Mouse (Mus musculus): ENCODE data around the gene Ndufa4. TPM values are rescaled to one million over a fixed set of nuclear protein-coding genes. Genes with fewer than 3 reads are reported as not detected.

The Ndufa4 gene
- 1,100 and 1,290 TPM in 2 replicates for polyA plus RNA-seq (2015; fragmentation: Nextera tagmentation; extraction: Ambion mirVana)

DNA sequence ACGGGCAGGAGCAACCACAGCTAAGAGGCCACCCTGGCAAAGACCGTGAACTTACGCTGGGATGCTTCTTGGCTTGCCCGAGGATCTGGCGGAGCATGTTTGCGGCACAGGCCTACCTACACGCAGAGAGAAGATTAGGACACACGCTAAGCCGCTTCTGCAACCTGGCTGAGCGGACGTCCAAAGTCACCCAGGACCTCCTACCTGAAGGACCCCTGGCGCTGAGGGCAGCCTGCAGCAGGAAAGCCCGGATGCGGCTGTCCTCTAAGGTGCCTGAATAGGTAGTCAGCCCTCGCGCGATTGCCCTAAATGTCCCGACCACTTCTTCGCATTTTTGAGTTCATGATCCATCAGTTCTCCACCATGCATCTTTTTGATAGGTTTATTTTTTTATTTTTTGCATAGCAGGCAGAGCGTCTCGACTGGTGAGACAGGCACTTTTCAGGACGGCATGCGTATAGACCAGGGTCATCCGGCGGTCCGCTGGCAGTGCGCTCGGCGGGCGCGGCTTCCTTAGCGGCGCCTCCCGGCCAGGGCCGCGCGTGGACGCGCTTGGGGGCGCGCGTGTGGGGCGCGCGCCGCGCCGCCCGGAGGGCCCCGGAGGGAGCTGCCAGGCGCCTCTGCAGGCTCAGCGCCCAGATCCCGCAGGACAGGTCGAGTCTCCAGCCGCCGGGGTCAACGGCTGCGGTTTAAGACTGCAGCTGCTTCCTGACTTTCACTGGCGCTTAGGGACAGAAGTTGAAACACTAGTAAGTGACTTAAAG is at the start of gene Ndufa4, which contains the start of gene Phf14:
Gene Ndufa4 (minus strand): TSS at position 229 of the 764 bp plus-strand sequence.
Gene Phf14 (plus strand): TSS at position 541 of the 764 bp plus-strand sequence.
- H3K9ac ChIP-seq (ENCODE audit: low read depth, low read length) = peak within 1 kb of the TSS; percentile 90
- under 1% methylated on average over 59 of the region's 59 CpGs for WGBS
- peak within 1 kb of the TSS; percentile 85 for H3K27ac ChIP-seq (ENCODE audit: low read depth, low read length)
- no peaks in the 10 kb centered on the region for H3K27me3 ChIP-seq (replicated peaks; ENCODE audit: control insufficient read depth, insufficient read depth, low read length)
- ATAC-seq = peak; percentile 98
- no peaks in the 10 kb centered on the region for H3K9me3 ChIP-seq (ENCODE audit: control insufficient read depth, low read length)
- peak within 1 kb of the TSS; percentile 86 for H3K4me3 ChIP-seq (ENCODE audit: low read length)
- peak within 1 kb of the TSS; percentile 88 for H3K4me2 ChIP-seq (ENCODE audit: low read length)
- peaks cover 5% of the 10 kb centered on the region; the same call in 1 of the 2 replicates for H3K36me3 ChIP-seq (ENCODE audit: control insufficient read depth, insufficient read depth, low read length)
- H3K4me1 ChIP-seq (ENCODE audit: control insufficient read depth, insufficient read depth, low read depth, low read length) = peaks cover 18% of the 10 kb centered on the region

DNA sequence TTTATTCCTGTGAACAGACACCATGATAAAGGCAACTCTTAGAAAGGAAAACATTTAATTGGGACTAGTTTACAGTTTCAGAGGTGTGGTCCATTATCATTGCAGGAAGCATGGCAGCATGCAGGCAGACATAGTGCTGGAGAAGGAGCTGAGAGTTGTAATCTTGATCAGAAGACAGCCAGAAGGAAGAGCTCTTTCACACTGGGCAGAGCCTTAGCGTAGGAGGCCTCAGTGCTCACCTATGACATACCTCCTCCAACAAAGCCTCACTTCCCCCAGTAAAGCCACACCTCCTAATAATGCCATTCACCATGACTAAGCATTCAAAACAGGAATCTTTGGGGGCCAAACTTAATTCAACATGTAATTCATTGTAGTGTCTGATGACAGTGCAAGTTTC is 40.8 kb upstream of the Ndufa4 start:
- Histone ChIP-seq H3K4me1 (ENCODE audit: control insufficient read depth, insufficient read depth, low read depth, low read length) (no peaks in the 10 kb centered on the region), H3K36me3 (ENCODE audit: control insufficient read depth, insufficient read depth, low read length) (peaks cover under 1% of the 10 kb centered on the region; the same call in 1 of the 2 replicates), H3K27ac (ENCODE audit: low read depth, low read length) (no peak overlapping the region), H3K4me2 (ENCODE audit: low read length) (no peak overlapping the region), H3K4me3 (ENCODE audit: low read length) (no peak overlapping the region), H3K9me3 (ENCODE audit: control insufficient read depth, low read length) (no peaks in the 10 kb centered on the region), H3K27me3 (replicated peaks; ENCODE audit: control insufficient read depth, insufficient read depth, low read length) (no peaks in the 10 kb centered on the region), H3K9ac (ENCODE audit: low read depth, low read length) (no peak overlapping the region)
- WGBS = 94% methylated on average over 1 of the region's 1 CpGs
- ATAC-seq = no peak

DNA sequence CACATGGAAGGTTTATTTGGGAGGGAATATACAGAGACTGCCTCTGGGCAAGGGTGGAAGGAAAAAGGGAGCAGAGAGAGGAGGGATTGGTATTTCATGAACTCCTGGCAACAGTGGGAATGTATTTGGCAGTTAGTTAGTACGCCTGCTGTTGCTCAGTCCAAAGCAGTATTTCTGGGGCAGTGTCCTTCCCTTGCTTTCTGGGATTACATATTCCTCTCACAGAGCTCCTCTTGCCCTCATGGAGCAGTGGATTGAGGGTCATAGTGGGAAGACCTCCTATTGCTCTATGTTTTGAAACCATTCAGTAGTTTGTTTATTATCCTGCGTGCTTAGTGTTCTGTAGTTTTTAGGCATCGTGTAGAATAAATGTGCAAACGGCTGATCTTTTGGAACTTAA is 34.8 kb upstream of the Ndufa4 start:
- Histone ChIP-seq H3K36me3 (ENCODE audit: control insufficient read depth, insufficient read depth, low read length) (peaks cover 3% of the 10 kb centered on the region; the same call in 1 of the 2 replicates), H3K9me3 (ENCODE audit: control insufficient read depth, low read length) (no peaks in the 10 kb centered on the region), H3K27ac (ENCODE audit: low read depth, low read length) (no peak overlapping the region), H3K27me3 (replicated peaks; ENCODE audit: control insufficient read depth, insufficient read depth, low read length) (no peaks in the 10 kb centered on the region), H3K4me3 (ENCODE audit: low read length) (no peak overlapping the region), H3K9ac (ENCODE audit: low read depth, low read length) (no peak overlapping the region), H3K4me2 (ENCODE audit: low read length) (no peak overlapping the region), H3K4me1 (ENCODE audit: control insufficient read depth, insufficient read depth, low read depth, low read length) (no peaks in the 10 kb centered on the region)
- 92% methylated on average over 4 of the region's 4 CpGs for WGBS
- ATAC-seq = no peak

DNA sequence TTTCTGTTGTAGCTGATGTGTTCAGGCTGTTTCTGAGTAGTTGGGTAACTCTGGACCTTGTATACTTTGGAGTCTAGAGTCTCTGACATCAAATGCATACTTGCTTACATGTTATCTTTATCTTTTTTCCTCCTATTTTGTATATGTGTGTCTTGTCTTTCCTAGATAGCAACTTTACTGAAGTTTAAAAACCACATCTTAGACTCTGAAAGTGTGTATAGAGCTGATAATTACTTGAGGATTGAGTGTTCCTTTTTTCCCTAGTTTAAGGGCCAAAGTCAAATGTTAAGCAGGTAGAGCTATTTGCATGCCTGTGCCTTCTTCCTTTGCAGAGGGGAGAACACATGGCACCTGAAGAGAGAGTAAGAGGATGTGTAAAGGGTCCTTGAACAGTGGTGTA is 33.6 kb upstream of the Ndufa4 start:
- Histone ChIP-seq H3K4me2 (ENCODE audit: low read length) (no peak overlapping the region), H3K36me3 (ENCODE audit: control insufficient read depth, insufficient read depth, low read length) (peaks cover 3% of the 10 kb centered on the region; the same call in 1 of the 2 replicates), H3K27ac (ENCODE audit: low read depth, low read length) (no peak overlapping the region), H3K27me3 (replicated peaks; ENCODE audit: control insufficient read depth, insufficient read depth, low read length) (no peaks in the 10 kb centered on the region), H3K4me1 (ENCODE audit: control insufficient read depth, insufficient read depth, low read depth, low read length) (no peaks in the 10 kb centered on the region), H3K9ac (ENCODE audit: low read depth, low read length) (no peak overlapping the region), H3K4me3 (ENCODE audit: low read length) (no peak overlapping the region), H3K9me3 (ENCODE audit: control insufficient read depth, low read length) (no peaks in the 10 kb centered on the region)
- ATAC-seq = no peak

DNA sequence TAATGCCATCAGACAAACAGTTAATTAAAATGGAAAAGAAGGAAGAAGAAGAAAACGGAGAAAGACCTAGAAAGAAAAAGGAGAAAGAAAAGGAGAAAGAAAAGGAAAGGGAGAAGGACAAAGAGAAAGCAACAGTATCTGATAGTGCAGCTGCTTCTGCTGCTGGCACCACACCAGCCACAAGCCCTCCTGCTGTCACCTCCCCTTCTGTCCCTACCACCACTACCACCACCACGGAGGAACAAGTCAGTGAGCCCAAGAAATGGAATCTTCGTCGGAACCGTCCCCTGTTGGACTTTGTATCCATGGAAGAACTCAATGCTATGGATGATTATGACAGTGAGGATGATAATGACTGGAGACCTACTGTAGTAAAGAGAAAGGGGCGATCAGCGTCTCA is 26.1 kb upstream of the Ndufa4 start:
- Histone ChIP-seq H3K36me3 (ENCODE audit: control insufficient read depth, insufficient read depth, low read length) (0 out of 2 replicates have a peak, but pooled peaks cover 2% of the 10 kb centered on the region), H3K9me3 (ENCODE audit: control insufficient read depth, low read length) (no peaks in the 10 kb centered on the region), H3K4me3 (ENCODE audit: low read length) (no peak overlapping the region), H3K4me1 (ENCODE audit: control insufficient read depth, insufficient read depth, low read depth, low read length) (peaks cover 4% of the 10 kb centered on the region), H3K9ac (ENCODE audit: low read depth, low read length) (no peak overlapping the region), H3K4me2 (ENCODE audit: low read length) (no peak overlapping the region), H3K27ac (ENCODE audit: low read depth, low read length) (no peak overlapping the region), H3K27me3 (replicated peaks; ENCODE audit: control insufficient read depth, insufficient read depth, low read length) (no peaks in the 10 kb centered on the region)
- 89% methylated on average over 7 of the region's 7 CpGs for WGBS
- ATAC-seq = no peak

DNA sequence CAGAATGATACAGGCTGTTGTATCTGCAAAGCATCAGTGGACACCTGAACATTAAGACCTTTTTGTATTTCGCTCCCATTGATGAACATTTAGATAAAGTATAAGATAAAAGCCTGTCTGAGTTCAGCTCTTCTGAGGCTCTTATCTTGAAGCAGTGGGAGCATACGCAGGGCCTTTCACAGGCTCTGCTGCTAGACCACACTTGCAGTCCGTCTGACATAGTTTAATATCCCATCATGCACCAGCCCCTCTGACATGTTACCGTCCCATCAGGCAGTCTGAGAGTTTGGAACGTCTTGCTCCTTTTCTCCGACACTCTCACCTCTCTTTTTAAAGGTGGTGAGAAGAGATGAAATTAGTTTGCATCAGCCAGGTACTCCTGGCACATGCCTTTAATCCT is 20.2 kb upstream of the Ndufa4 start:
- WGBS = 75% methylated on average over 6 of the region's 6 CpGs
- no peak overlapping the region for H3K27ac ChIP-seq (ENCODE audit: low read depth, low read length)

DNA sequence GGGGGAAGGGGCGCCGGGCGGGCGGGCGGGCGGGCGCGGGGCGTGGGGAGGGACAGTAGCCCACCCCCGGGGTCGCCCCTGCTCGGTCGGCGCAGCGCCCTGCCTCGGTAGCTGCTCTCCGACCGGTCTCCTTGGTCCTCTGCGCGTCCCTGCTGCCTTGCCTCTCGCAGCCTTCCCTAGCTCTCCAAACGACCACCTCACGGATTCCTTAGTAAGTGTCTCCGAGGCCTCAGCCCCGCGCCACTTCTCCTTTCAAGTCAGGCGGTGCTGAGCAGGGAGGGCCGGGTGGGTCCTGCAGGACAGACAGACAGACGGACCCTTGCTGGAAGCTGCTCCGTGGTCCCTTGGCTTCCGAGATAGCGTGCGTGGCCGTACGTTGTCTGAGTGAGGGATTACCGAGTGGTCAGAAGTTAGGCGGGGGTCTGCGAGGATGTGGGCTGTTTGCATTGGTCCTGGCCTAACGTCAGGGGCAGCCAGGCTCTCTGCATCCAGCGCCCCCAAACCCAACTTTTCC is 18.8 kb upstream of the Ndufa4 start:
- peak overlapping the region; percentile 85 for H3K4me3 ChIP-seq (ENCODE audit: low read length)
- H3K4me1 ChIP-seq (ENCODE audit: control insufficient read depth, insufficient read depth, low read depth, low read length) = peaks cover 15% of the 10 kb centered on the region
- WGBS = 0% methylated on average over 31 of the region's 40 CpGs
- H3K36me3 ChIP-seq (ENCODE audit: control insufficient read depth, insufficient read depth, low read length) = no peaks in the 10 kb centered on the region
- no peaks in the 10 kb centered on the region for H3K9me3 ChIP-seq (ENCODE audit: control insufficient read depth, low read length)
- H3K9ac ChIP-seq (ENCODE audit: low read depth, low read length) = peak overlapping the region; percentile 97
- H3K27me3 ChIP-seq (replicated peaks; ENCODE audit: control insufficient read depth, insufficient read depth, low read length) = no peaks in the 10 kb centered on the region
- peak; percentile 89 for ATAC-seq
- H3K27ac ChIP-seq (ENCODE audit: low read depth, low read length) = peak overlapping the region; percentile 98
- H3K4me2 ChIP-seq (ENCODE audit: low read length) = peak overlapping the region; percentile 59

More for the DNA sequence above, 20.2 kb upstream of the Ndufa4 start:
- Histone ChIP-seq H3K9ac (ENCODE audit: low read depth, low read length) (no peak overlapping the region), H3K36me3 (ENCODE audit: control insufficient read depth, insufficient read depth, low read length) (no peaks in the 10 kb centered on the region), H3K4me3 (ENCODE audit: low read length) (no peak overlapping the region), H3K27me3 (replicated peaks; ENCODE audit: control insufficient read depth, insufficient read depth, low read length) (no peaks in the 10 kb centered on the region), H3K9me3 (ENCODE audit: control insufficient read depth, low read length) (no peaks in the 10 kb centered on the region), H3K4me1 (ENCODE audit: control insufficient read depth, insufficient read depth, low read depth, low read length) (peaks cover 15% of the 10 kb centered on the region), H3K4me2 (ENCODE audit: low read length) (peak overlapping the region; percentile 59)
- no peak for ATAC-seq

DNA sequence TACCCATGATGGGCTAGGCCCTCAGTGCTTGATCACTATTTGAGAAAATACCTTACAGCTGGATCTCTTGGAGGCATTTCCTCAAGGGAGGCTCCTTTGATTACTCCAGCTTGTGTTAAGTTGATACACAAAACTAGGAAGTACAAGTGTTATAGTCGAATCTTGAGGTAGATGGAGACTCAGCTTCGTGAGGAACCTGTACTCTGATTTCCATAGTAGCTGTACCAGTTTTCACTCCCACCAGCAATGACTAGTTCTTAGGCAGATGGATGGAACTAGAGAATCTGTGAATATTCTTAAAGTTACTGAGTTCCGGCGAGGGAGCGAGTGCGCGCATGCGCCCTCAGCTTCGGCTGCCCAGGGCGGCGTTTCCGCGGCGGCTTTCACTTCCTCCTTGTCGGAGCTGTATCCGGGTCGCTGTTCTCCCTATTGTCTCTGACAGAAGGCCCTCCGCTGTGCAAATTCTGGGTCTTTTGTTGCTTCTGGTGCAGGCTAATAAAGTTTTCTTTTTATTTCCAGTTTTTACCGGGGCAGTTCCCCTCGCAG is 18.3 kb upstream of the Ndufa4 start:
- ATAC-seq = peak; percentile 97
- H3K27me3 ChIP-seq (replicated peaks; ENCODE audit: control insufficient read depth, insufficient read depth, low read length) = no peaks in the 10 kb centered on the region
- H3K36me3 ChIP-seq (ENCODE audit: control insufficient read depth, insufficient read depth, low read length) = no peaks in the 10 kb centered on the region
- H3K4me1 ChIP-seq (ENCODE audit: control insufficient read depth, insufficient read depth, low read depth, low read length) = peaks cover 15% of the 10 kb centered on the region
- no peaks in the 10 kb centered on the region for H3K9me3 ChIP-seq (ENCODE audit: control insufficient read depth, low read length)
- WGBS = under 1% methylated on average over 20 of the region's 20 CpGs
- peak overlapping the region; percentile 97 for H3K9ac ChIP-seq (ENCODE audit: low read depth, low read length)
- peak overlapping the region; percentile 59 for H3K4me2 ChIP-seq (ENCODE audit: low read length)
- peak overlapping the region; percentile 85 for H3K4me3 ChIP-seq (ENCODE audit: low read length)
- peak overlapping the region; percentile 98 for H3K27ac ChIP-seq (ENCODE audit: low read depth, low read length)

DNA sequence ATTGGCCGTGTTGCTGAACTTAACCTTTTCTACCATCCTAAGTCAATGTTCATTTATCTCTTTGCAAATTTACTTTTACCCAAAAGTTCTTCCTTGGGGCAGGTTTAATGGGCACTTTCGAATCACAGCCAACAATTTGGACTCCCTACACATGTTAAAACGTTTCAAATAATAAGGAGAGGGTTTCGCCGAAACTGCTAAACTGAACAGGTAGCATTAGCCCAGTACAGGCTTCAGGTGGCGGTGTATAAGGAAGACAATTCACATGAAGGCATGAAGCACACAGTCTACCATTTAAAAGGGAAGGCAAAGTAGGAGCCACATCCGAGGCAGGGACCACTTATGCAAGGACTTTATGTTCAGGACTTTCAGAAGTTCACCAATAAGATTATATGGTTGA is 873 bp upstream of the Ndufa4 start:
- ATAC-seq = no peak
- Histone ChIP-seq H3K9me3 (ENCODE audit: control insufficient read depth, low read length) (no peaks in the 10 kb centered on the region), H3K9ac (ENCODE audit: low read depth, low read length) (peak overlapping the region; percentile 90), H3K4me3 (ENCODE audit: low read length) (peak overlapping the region; percentile 86), H3K36me3 (ENCODE audit: control insufficient read depth, insufficient read depth, low read length) (peaks cover 5% of the 10 kb centered on the region; the same call in 1 of the 2 replicates), H3K4me1 (ENCODE audit: control insufficient read depth, insufficient read depth, low read depth, low read length) (peaks cover 18% of the 10 kb centered on the region), H3K4me2 (ENCODE audit: low read length) (peak overlapping the region; percentile 88), H3K27ac (ENCODE audit: low read depth, low read length) (no peak overlapping the region), H3K27me3 (replicated peaks; ENCODE audit: control insufficient read depth, insufficient read depth, low read length) (no peaks in the 10 kb centered on the region)
- WGBS = 23% methylated on average over 7 of the region's 7 CpGs
